Mouse (Mus musculus) myocyte (in vitro differentiated cells): ENCODE results near the gene Mapk7.

Experiments used
- CEBPB ChIP-seq: IDR thresholded peaks from 2 replicates; pipeline ENCODE4 v1.6.1; 2011; ENCODE audit warnings: mild to moderate bottlenecking, moderate library complexity; ENCODE audit not compliant: poor library complexity, insufficient read depth, severe bottlenecking
- MAX ChIP-seq: IDR thresholded peaks from one replicate; pipeline ENCODE4 v1.6.1; 2011; ENCODE audit warnings: low read depth, mild to moderate bottlenecking, control low read depth
- MYOD1 ChIP-seq, 3 experiments: IDR thresholded peaks; one replicate each; pipeline ENCODE4 v1.6.1; 2011; ENCODE audit warnings: control low read depth in 2 of 3, low read depth in 2 of 3, mild to moderate bottlenecking in 2 of 3, moderate library complexity in 1 of 3; ENCODE audit not compliant: insufficient read length in 2 of 3, control insufficient read depth in 1 of 3
- POLR2A ChIP-seq: IDR thresholded peaks from one replicate; pipeline ENCODE4 v1.6.1; 2011; ENCODE audit warnings: low read depth, mild to moderate bottlenecking, control low read depth, moderate library complexity; ENCODE audit not compliant: insufficient read length
- REST ChIP-seq: IDR thresholded peaks from one replicate; pipeline ENCODE4 v1.6.1; 2011; ENCODE audit warnings: mild to moderate bottlenecking, control low read depth, moderate library complexity; ENCODE audit not compliant: insufficient read depth, insufficient read length
- SRF ChIP-seq: IDR thresholded peaks from one replicate; pipeline ENCODE4 v1.6.1; 2011; ENCODE audit warnings: low read depth; ENCODE audit not compliant: control insufficient read depth, insufficient read length
- TCF12 ChIP-seq: IDR thresholded peaks from one replicate; pipeline ENCODE4 v1.6.1; 2011; ENCODE audit warnings: mild to moderate bottlenecking, control low read depth; ENCODE audit not compliant: poor library complexity, insufficient read depth, severe bottlenecking
- TCF3 ChIP-seq: IDR thresholded peaks from one replicate; pipeline ENCODE4 v1.6.1; 2011; ENCODE audit warnings: low read depth, control low read depth; ENCODE audit not compliant: insufficient read length
- USF1 ChIP-seq: IDR thresholded peaks from one replicate; pipeline ENCODE4 v1.6.1; 2011; ENCODE audit warnings: low read depth, mild to moderate bottlenecking, control low read depth, moderate library complexity

DNA sequence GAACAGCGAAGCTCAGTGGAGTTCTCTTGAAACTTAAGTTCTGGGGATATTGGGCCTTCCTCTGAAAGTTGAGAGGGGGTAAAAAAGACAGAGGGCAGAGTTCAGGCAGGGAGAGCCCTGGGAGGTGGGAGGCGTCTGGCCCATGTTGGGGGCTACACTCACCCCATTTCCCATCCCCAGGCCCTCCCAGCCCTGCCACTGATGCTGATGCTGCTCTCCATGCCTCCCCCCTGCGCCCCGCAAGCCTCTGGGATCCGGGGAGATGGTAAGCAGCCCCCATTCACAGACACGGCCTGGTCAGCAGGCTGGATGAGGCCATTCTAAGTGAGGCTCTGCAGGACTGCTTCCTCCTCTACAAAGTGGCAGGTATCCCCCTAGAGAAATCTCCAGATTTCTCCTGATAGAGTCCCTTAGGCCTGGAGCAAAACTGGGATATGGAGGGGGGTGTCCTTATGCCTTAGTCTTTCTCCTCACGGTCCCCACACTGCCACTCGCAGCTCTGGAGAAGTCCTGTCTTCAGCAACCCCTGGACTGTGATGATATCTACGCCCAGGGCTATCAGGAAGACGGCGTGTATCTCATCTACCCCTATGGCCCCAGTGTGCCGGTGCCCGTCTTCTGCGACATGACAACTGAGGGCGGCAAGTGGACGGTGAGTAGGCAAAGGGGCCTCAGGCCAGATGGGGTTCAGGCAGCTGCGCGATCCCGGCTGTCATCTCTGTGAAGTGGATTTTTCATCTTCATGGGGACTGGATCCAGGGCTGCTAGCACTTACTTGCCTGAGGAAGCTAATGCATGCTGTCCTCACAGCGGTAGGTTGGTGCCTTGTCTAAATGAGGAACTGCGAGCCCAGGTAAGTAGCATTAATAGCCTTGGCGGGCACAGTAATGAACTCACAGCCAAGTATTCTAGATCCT, 8.4 kb downstream of the Mapk7 start:
- TF ChIP-seq USF1 (no peak), POLR2A (no peak), CEBPB (no peak), TCF12 (no peak), MAX (no peak), SRF (no peak), MYOD1 (IDR thresholded peaks at IDR 0.05; ENCODE audit: control insufficient read depth in 1 of 3, insufficient read length in 2 of 3, low read depth in 2 of 3) (no peak), TCF3 (no peak), REST (no peak)
